Mouse (Mus musculus) embryonic facial prominence, embryonic 13.5 days (tissue): ENCODE data around the gene Gtf2f1. TPM values are rescaled to one million over a fixed set of nuclear protein-coding genes. Genes with fewer than 3 reads are reported as not detected.

Source experiments
- ATAC-seq: fragments of 200-750 bp; cut with Nextera tagmentation; 2 replicates; pipeline ENCODE4 v1.8.0; 2017; ENCODE audit warnings: low read depth; ENCODE audit not compliant: insufficient number of reproducible peaks, insufficient read depth, low FRiP score, low TSS enrichment
- H3K27ac ChIP-seq: fragments of 300-500 bp; sonication (generic); 2 replicates; pipeline ENCODE4 v1.5.1; 2015; ENCODE audit warnings: moderate library complexity, mild to moderate bottlenecking, inconsistent platforms
- H3K27me3 ChIP-seq: fragments of 300-500 bp; sonication (generic); 2 replicates; pipeline ENCODE4 v1.6.1; 2015; ENCODE audit warnings: mild to moderate bottlenecking, inconsistent platforms
- H3K36me3 ChIP-seq: fragments of 300-500 bp; sonication (generic); 2 replicates; pipeline ENCODE4 v1.6.1; 2015; ENCODE audit warnings: mild to moderate bottlenecking, inconsistent platforms
- H3K4me1 ChIP-seq: fragments of 300-500 bp; sonication (generic); 2 replicates; pipeline ENCODE4 v1.6.1; 2015; ENCODE audit warnings: inconsistent platforms
- H3K4me2 ChIP-seq: fragments of 300-500 bp; sonication (generic); 2 replicates; pipeline ENCODE4 v1.6.1; 2015; ENCODE audit warnings: moderate library complexity, mild to moderate bottlenecking, inconsistent platforms
- H3K4me3 ChIP-seq: fragments of 300-500 bp; sonication (generic); 2 replicates; pipeline ENCODE4 v1.5.1; 2015; ENCODE audit warnings: mild to moderate bottlenecking, inconsistent platforms
- H3K9ac ChIP-seq: fragments of 300-500 bp; sonication (generic); 2 replicates; pipeline ENCODE4 v1.6.1; 2015; ENCODE audit warnings: mild to moderate bottlenecking, inconsistent platforms
- H3K9me3 ChIP-seq: fragments of 300-500 bp; sonication (generic); 2 replicates; pipeline ENCODE4 v1.6.1; 2016; ENCODE audit warnings: inconsistent platforms
- WGBS: fragments of 180-500 bp; shearing (Covaris S2); methylation state at CpG from one replicate; pipeline ENCODE4 v1.1.7; 2015; ENCODE audit warnings: mixed read lengths; 5-methylcytosine and 5-hydroxymethylcytosine counted together
- polyA plus RNA-seq: library from polyadenylated mRNA; unstranded; fragments of >200 nt; fragmentation: Nextera tagmentation; extraction: Ambion mirVana; gene quantifications from 2 replicates; pipeline ENCODE4 v1.2.1, GENCODE M21; 2015

Gtf2f1 gene
- polyA plus RNA-seq, 1 experiment from 2014 or later = 71.3 TPM

DNA sequence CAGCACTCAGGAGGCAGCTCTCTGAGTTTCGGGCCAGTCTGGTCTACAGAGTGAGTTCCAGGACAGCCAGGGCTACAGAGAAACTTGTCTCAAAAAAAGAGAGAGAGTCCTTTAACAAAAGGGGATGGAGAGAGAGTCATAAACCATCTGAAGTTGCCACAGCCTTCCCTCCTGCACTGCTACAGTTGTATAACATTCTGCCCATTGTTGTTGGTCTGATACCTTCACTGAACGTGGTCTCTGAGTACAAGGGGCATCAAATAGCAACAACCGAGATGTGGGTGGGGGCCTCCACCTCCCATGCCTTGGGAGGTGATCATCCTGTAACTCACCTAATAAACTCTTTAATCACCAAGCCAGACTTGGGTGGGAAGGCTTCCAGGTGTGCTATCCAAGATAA, 25.4 kb downstream of the Gtf2f1 start:
- Histone ChIP-seq H3K9ac (no peak overlapping the region), H3K9me3 (no peaks in the 10 kb centered on the region), H3K4me1 (no peaks in the 10 kb centered on the region), H3K4me2 (no peak overlapping the region), H3K36me3 (no peaks in the 10 kb centered on the region), H3K27ac (no peak overlapping the region), H3K4me3 (no peak overlapping the region), H3K27me3 (no peaks in the 10 kb centered on the region)
- no peak for ATAC-seq
- WGBS = 71% methylated on average over 3 of the region's 3 CpGs

DNA sequence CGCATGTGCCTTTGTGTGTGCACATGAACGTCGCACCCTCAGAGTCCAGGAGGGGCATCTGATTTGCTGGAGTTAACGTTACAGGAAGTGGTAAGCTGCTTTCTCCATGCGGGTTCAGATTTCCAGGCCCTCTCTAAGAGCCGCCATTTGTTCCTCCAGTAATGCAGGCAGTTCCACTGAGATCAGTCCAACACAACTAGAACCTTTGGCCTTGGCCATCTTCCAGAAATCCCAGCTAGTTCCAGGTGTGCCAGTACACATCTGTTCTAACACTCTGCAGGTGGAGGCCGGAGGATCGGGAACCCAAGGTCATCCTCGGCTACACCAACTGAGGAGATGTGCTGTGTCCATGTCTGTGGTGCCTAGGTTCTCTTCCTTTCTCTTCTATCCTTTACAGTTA, 26.2 kb downstream of the Gtf2f1 start:
- no peak overlapping the region for H3K9ac ChIP-seq
- H3K27ac ChIP-seq = no peak overlapping the region
- no peak overlapping the region for H3K4me3 ChIP-seq
- 77% methylated on average over 9 of the region's 9 CpGs for WGBS
- H3K9me3 ChIP-seq = no peaks in the 10 kb centered on the region
- H3K4me1 ChIP-seq = no peaks in the 10 kb centered on the region
- no peak for ATAC-seq
- no peak overlapping the region for H3K4me2 ChIP-seq
- H3K36me3 ChIP-seq = no peaks in the 10 kb centered on the region
- H3K27me3 ChIP-seq = no peaks in the 10 kb centered on the region

DNA sequence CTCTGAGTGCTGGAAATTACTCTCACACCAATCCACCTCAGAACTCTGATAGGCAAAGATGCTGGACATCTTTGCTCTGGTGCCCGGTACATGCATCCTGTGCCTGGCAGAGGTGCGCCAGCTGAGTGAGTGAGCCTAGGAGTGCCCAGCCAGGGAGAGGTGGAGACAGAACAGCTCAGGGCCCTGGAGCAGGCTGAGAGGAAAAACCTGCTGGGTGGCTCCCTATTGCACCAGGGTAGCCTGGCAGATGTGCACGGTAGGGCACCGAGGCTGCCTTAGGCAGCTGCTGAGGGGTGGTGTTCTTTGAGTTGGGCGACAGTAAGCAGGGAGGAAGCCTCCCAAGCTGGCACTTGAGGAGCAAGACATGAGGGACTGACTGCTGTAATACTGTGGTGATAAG, 29.1 kb downstream of the Gtf2f1 start, which contains the start of gene Acer1:
Gene Acer1 (minus strand): TSS at position 114 of the 400 bp plus-strand sequence.
- no peaks in the 10 kb centered on the region for H3K9me3 ChIP-seq
- H3K27me3 ChIP-seq = no peaks in the 10 kb centered on the region
- H3K4me2 ChIP-seq = no peak within 1 kb of the TSS
- 73% methylated on average over 5 of the region's 5 CpGs for WGBS
- H3K9ac ChIP-seq = no peak within 1 kb of the TSS
- H3K4me1 ChIP-seq = no peaks in the 10 kb centered on the region
- H3K27ac ChIP-seq = no peak within 1 kb of the TSS
- no peak within 1 kb of the TSS for H3K4me3 ChIP-seq
- ATAC-seq = no peak
- H3K36me3 ChIP-seq = no peaks in the 10 kb centered on the region

DNA sequence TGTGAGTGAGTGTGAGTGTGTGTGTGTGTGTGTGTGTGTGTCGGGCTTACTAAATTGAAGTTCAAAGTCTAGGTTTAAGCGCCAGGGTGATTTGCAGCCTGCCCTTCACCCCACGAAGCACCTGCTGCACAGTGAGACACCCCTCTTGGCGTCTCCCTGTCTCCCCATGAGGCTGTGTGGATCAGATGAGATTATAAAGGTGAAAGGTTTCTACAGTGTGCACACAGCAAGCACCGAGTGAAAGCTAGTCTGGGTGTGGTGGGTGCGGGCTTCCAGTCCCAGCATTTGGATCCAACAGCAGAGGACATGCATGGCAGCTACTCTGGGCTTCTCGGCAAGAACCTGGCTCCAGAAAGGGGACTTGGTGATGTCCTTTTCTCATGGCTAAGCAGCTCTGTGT, 30.0 kb downstream of the Gtf2f1 start:
- Histone ChIP-seq H3K27me3 (no peaks in the 10 kb centered on the region), H3K4me2 (no peak overlapping the region), H3K4me1 (no peaks in the 10 kb centered on the region), H3K9me3 (no peaks in the 10 kb centered on the region), H3K9ac (no peak overlapping the region), H3K36me3 (no peaks in the 10 kb centered on the region), H3K27ac (no peak overlapping the region), H3K4me3 (no peak overlapping the region)
- ATAC-seq = no peak
- 68% methylated on average over 7 of the region's 7 CpGs for WGBS

DNA sequence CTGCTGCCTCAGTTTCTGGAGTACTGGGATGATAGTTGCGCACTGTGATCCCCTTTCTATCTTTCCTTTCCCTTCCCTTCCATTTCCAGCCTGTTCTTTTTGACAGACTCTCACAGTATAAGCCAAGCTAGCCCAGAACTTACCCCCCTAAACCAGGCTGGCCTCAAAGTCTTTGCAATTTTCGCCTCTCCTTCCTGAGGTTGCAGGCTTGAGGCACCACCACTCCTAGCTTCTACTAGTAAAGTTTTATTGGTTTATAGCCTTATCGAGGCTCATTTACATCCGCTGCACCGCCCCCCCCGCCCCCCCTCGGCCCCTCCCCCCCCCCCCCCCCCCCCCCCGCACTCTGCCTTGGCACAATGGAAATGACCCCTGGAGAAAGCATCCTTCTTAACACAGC, 31.6 kb downstream of the Gtf2f1 start:
- Histone ChIP-seq H3K9ac (no peak overlapping the region), H3K4me3 (no peak overlapping the region), H3K27ac (no peak overlapping the region), H3K4me2 (no peak overlapping the region), H3K4me1 (no peaks in the 10 kb centered on the region), H3K36me3 (no peaks in the 10 kb centered on the region), H3K27me3 (no peaks in the 10 kb centered on the region), H3K9me3 (no peaks in the 10 kb centered on the region)
- ATAC-seq = no peak
- WGBS = 52% methylated on average over 4 of the region's 8 CpGs

DNA sequence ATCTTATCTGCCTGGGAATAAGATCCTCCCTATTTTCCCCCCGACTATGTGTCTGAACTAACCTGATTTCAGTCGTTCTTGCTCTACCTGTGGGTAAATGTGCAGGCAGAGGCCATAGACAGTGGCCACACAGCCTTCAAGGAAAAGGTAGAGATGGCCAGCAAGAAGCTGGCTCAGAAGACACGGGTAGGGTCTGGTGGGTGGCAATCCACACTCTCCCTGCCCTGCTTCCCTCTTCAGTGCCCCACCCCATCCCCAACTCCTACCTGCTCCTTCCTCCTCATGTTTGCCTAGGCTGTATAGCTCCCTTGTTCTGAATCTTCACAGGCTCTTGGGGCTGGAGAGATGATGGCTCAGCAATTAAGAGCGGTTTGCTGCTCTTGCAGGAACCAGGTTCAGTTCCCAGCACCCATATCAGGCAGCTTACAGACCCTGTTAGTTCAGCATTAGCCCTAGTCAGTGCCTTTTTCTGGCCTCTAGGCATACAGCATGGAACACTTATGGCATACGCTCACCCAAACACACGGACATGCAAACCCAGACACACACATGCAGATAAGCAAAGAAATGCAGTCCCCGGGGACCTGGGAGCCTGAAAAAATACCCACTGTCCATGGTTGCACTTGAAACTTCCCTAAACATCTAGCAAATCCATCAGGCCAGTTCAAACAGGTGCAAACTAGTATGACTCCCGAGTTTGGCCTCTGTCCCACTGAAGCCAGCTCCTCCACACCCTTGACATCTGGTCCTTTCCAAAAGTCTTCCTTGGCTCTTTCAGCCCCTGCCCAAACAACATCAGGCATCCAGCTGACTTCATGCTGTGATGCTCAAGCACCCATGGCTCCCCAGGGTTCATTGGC, 34.3 kb downstream of the Gtf2f1 start:
- no peak overlapping the region for H3K4me3 ChIP-seq
- WGBS = 76% methylated on average over 8 of the region's 8 CpGs
- no peaks in the 10 kb centered on the region for H3K27me3 ChIP-seq
- no peak overlapping the region for H3K27ac ChIP-seq
- H3K9me3 ChIP-seq = no peaks in the 10 kb centered on the region
- 0 out of 2 replicates have a peak, but pooled peaks have one; percentile 41 for ATAC-seq
- no peaks in the 10 kb centered on the region for H3K36me3 ChIP-seq
- H3K4me1 ChIP-seq = no peaks in the 10 kb centered on the region
- no peak overlapping the region for H3K4me2 ChIP-seq
- no peak overlapping the region for H3K9ac ChIP-seq

DNA sequence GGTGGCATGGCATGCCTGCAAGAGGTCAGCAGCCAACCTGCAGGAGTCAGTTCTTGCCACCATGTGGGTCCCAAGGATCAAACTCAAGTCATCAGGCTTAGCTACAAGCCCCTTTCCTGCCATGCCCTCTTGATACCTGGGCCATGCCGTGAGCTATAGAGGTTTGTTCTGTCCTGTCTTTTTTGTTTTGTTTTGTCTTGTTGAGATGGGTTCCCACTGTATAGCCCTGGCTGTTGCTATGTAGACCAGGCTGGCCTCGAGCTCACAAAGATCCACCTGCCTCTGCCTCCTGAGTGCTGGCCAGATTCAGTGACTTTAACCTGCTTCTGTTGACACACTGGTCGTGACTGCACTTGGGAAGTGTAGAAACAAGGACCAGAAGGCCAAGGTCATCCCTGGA, 35.7 kb downstream of the Gtf2f1 start:
- Histone ChIP-seq H3K27me3 (0 out of 2 replicates have a peak, but pooled peaks cover 4% of the 10 kb centered on the region), H3K36me3 (no peaks in the 10 kb centered on the region), H3K4me3 (no peak overlapping the region), H3K4me1 (no peaks in the 10 kb centered on the region), H3K9ac (no peak overlapping the region), H3K27ac (no peak overlapping the region), H3K9me3 (no peaks in the 10 kb centered on the region), H3K4me2 (no peak overlapping the region)
- no peak for ATAC-seq
- WGBS = 64% methylated on average over 3 of the region's 3 CpGs

DNA sequence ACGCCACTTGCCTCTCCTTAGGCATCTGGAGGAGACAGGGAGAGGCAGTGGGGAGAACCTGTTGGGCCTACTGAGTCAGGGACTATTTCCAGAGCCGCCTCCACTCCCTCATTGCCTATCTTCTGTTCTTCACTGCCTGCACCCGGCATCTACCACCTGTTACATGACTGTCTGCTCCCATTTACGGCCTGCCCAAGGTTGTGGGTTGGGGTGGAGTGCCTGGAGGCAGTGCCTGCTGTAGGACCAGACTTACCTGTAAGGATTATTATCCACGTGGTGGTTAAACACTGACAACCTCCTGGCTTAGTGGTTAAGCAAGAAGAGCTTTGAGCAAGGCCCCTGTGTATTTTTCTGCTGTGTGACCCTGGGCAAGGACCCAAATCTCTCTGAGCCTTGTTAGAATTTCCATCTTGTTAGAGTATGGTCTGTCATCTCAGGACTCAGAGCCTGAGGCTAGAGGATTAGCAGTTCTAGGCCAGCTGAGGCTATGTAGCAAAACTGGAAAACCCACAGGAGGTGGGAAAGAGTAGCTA, 36.3 kb downstream of the Gtf2f1 start:
- H3K9me3 ChIP-seq = no peaks in the 10 kb centered on the region

DNA sequence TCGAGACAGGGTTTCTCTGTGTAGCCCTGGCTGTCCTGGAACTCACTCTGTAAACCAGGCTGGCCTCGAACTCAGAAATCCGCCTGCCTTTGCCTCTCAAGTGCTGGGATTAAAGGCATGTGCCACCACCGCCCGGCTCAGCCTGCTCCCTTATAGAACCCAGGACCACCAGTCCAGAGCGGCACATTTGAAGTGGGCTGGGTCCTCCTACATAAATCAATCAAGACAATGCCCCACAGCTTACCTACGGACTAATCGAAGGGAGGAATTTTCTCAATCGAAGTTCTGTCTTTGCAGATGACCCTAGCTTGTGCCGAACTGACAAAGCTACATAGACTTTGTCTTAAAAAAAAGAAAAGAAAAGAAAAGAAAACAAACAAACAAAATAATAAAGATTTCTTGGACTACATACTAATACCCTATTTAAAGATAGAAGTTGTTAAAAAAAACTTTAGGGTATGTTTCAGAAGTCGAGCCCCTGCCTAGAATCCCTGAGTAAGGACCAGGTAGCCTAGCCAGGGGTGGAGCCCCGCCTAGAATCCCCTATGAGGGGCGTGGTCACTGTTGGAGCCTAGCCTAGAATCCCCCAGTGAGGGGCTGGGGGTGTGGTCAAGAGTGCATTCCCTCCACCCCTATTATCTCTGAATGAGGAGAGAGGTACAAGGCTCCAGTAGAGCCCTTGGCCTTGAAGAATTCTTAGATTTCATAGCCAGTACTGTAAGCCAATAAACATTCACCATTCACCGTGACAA, 37.0 kb downstream of the Gtf2f1 start:
- Histone ChIP-seq H3K36me3 (no peaks in the 10 kb centered on the region), H3K4me2 (no peak overlapping the region), H3K27me3 (0 out of 2 replicates have a peak, but pooled peaks cover 12% of the 10 kb centered on the region), H3K4me1 (no peaks in the 10 kb centered on the region), H3K27ac (no peak overlapping the region), H3K4me3 (no peak overlapping the region), H3K9me3 (no peaks in the 10 kb centered on the region), H3K9ac (no peak overlapping the region)
- 64% methylated on average over 14 of the region's 14 CpGs for WGBS
- no peak for ATAC-seq

More for the DNA sequence above, 36.3 kb downstream of the Gtf2f1 start:
- Histone ChIP-seq H3K4me1 (no peaks in the 10 kb centered on the region), H3K36me3 (no peaks in the 10 kb centered on the region), H3K9ac (no peak overlapping the region), H3K27ac (no peak overlapping the region), H3K4me3 (no peak overlapping the region), H3K4me2 (no peak overlapping the region), H3K27me3 (0 out of 2 replicates have a peak, but pooled peaks cover 6% of the 10 kb centered on the region)
- no peak for ATAC-seq
- WGBS = 69% methylated on average over 5 of the region's 5 CpGs

DNA sequence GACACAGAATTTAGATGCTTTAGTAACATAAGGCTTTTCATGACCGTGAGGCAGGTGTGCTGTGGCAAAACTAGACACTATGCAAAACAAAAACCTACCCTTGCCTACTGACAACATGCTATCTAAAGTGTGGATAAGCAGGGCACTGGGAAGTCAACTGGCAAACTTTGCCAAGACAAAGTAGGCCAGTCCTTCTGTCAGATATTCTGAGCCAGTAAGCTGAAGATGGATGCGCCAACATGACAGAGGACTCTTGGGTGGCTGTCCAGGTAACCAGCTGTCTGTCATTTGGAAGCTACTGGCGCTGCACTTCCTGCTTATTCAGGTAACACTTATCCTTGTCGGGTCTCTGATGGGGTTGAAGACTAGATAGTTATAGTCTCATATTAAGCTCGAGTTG, 41.0 kb downstream of the Gtf2f1 start:
- 66% methylated on average over 5 of the region's 5 CpGs for WGBS
- Histone ChIP-seq H3K27me3 (0 out of 2 replicates have a peak, but pooled peaks cover 12% of the 10 kb centered on the region), H3K9ac (no peak overlapping the region), H3K4me1 (no peaks in the 10 kb centered on the region), H3K27ac (no peak overlapping the region), H3K4me3 (no peak overlapping the region), H3K9me3 (no peaks in the 10 kb centered on the region), H3K4me2 (no peak overlapping the region), H3K36me3 (no peaks in the 10 kb centered on the region)
- no peak for ATAC-seq

DNA sequence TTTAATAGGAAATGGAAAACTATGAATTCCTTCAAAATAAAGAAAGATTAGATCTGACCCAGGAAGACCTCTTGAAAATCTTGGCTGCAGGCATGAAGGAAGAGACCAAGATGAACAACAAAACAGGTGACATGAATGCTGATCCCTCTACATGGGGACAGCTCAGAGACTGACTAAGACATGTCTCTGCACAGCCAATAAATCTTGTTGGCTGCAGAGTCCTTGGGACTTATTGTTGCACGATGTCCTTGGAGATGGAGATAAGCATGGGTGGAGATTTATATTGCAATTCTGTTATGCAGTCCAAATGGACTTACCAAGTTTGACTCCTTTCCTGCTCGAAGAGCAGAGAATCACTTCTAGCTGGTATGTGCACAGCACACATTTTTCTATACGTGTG, 41.8 kb downstream of the Gtf2f1 start:
- Histone ChIP-seq H3K9ac (no peak overlapping the region), H3K4me1 (no peaks in the 10 kb centered on the region)
- WGBS = 73% methylated on average over 3 of the region's 3 CpGs

More for the DNA sequence above, 41.8 kb downstream of the Gtf2f1 start:
- H3K4me2 ChIP-seq = no peak overlapping the region
- no peak for ATAC-seq
- H3K27ac ChIP-seq = no peak overlapping the region
- H3K9me3 ChIP-seq = no peaks in the 10 kb centered on the region
- no peak overlapping the region for H3K4me3 ChIP-seq
- H3K27me3 ChIP-seq = peaks cover 13% of the 10 kb centered on the region; the same call in 1 of the 2 replicates
- no peaks in the 10 kb centered on the region for H3K36me3 ChIP-seq
